Mouse (Mus musculus) spleen, postnatal 14 days (tissue): ENCODE data around the gene Pde12.
A peak's percentile ranks its signal among the peaks of the same experiment; 100 is the strongest.
"Not testable (repeated sequence)": the region's sequence is repeated elsewhere in the genome, so short reads cannot be mapped to it uniquely, and the experiment has no call there.

ENCODE experiments used
- DNase-seq, 2 experiments: peaks; one replicate each; pipeline ENCODE4 v3.0.0; 2021 to 2022; ENCODE audit warnings: low spot score in 2 of 2

Pde12 gene

DNA sequence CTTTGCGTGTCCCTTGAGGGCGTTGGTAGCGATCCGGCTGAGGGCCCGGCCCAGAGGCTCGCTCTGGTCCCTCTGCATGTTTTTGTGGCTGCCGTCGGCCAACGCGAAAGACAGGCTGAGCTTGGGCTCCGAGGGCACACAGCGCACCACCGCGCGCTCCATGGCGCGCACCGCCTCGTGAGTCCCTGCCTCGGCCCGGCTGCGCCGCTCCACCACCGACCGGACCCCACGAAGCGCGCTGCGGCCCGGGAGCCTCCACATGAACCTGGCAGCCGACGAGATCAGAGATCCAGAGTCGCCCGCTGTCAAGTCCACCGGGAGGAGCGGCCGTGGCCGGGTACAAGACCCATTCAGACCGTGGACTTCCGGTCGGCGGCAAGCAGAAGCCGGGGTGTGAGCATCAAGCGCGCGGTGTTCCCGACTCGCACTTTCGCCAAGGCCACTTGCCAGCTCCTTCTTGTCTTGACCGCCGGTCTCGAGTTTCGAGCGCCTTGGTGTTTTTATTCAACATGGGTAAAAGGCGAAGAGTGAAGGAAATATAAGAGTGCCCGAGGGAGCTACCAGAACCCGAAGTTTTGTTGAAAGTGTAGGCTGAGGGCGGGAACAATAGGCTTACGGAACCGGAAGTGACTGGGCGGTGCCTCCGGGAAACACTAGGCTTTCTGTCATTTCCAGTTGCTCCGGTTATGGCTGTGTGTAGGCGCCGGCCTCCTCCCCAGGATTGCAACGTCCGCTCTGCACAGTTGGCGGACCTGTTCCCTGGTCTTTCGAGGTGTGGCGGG, at the start of gene Pde12:
Gene Pde12 (minus strand): TSS at position 592 of the 782 bp plus-strand sequence.
- peak; percentile 69 to 76 for DNase-seq

DNA sequence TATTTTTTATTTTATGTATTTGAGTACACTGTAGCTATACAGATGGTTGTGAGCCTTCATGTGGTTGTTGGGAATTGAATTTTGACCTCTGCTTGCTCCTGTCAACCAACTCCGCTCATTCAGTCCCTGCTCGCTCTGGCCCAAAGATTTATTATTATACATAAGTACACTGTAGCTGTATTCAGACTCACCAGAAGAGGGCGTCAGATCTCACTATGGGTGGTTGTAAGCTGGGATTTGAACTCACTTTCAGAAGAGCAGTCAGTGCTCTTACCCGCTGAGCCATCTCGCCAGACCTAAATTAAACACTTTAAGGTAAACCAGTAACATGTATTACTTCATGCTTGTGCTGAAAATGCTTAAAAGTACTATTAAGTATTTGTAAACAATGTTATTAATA, 35.6 kb upstream of the Pde12 start:
- DNase-seq = not testable (repeated sequence)

DNA sequence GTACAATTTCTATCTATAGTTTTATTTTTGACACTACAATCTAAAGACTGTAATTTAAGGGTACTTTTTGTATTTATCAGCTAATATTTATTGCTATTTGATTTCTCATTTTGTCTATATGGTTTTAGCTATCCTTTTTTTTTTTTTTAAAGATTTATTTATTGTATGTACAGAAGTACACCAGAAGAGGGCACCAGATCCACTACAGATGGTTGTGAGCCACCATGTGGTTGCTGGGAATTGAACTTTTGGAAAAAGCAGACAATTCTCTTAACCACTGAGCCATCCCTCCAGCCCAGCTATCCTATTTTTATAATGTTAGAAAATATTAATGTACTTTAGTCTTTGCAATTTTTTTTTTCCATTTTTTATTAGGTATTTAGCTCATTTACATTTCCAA, 28.2 kb upstream of the Pde12 start:
- no peak for DNase-seq

GRCm38 (mm10) chr14:26692974-26693373, 23.3 kb upstream of the Pde12 start, which contains the start of gene Dnah12:
TSS of gene Dnah12 (plus strand) at chr14:26693274.
- DNase-seq = no peak

DNA sequence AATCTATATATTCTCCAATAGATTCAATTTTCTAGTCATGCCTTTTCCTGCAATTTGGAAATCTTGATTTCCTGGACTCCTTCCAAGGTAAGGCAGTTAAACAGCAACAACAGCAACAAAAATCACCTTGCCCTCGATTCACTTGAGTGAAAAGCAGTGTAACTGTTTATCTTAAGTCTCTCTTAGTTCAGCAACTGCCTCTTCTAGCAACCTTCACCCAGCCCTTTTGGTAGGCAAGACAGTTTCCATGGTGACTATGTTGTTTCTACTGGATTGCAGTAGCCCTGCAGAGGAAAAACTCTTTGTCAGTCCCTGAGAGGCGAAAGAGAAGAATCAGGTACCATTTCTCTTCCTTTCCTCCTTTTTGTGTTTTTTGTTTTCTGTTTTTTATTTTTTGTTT, 21.7 kb upstream of the Pde12 start:
- no peak for DNase-seq

- DNase-seq = no peak
These were observed 21.0 kb upstream of the Pde12 start for GRCm38 (mm10) chr14:26690727-26691126.

DNA sequence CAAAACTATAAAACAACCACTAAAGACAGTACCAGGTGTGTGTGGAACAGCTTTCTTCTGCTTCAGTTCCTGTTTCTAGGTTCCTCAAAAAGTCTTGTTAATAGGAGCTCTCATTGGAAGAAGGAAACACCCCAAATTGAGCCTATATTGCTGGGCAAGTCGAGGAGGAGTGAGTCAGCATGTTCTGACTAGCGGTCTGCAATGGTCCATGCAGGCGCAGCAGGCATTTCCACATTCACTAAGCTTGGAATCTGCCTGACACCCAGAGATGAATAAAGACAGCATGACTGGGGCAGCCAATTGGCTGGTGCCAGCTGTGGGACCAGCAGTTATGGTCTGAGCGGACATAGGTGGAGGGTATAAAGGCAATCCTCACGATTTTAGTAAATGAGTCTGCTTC, 6.1 kb upstream of the Pde12 start:
- DNase-seq = peak in 1 of 2 experiments; percentile 12

- DNase-seq = peak; percentile 22 to 28
These were observed 5.7 kb upstream of the Pde12 start for GRCm38 (mm10) chr14:26675371-26675770.

GRCm38 (mm10) chr14:26674476-26675169, 4.9 kb upstream of the Pde12 start:
- not testable (repeated sequence) for DNase-seq

DNA sequence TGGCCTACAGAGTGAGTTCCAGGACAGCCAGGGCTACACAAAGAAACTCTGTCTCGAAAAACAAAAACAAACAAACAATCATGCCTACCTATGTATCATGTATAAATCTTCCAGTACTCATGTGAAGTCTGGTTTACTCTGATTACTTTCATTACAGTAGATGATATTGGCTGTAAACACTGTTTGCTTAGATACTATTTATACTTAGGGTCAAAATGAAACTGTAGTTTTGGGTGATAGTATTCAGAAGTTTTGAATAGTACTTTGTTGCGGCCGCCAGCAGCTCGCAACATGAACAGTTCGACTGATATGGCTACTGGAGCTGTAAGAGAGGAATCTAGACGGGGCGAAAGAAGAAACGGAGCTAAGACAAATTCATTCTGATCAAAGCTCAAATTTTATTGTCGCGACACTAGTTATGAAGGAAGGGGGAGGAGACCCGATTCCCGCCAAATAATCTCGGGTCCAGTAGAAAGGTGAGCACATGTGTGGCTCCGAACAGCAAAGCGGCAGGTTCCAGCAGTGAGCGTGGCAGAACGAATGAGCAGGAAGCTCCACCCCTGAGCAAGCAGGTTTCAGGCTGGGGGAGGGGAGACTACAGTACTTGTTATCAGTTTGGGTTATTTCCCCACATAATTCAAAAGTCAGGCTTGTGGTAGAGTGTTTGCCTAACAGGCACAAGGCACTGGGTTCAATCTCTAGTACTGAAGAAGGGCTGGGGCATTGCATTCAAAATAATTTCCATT, 2.4 kb upstream of the Pde12 start:
- DNase-seq = not testable (repeated sequence)

DNA sequence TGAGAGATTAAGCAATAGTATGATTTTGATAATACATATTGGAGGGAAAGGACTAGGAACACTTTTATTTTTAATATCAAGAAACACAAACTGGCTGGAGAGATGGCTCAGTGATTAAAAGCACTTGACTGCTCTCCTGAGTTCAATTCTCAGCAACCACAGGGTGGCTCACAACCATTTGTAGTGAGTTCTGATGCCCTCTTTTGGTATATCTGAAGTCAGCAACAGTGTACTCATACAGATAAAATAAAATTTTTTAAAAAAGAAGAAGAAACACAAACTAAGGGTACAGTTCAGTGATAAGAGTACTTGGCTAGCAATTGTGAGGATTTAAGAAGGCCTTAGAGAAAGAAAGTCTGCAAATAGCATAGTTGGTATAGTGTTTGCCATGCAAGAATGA, 1.3 kb upstream of the Pde12 start:
- DNase-seq = no peak

GRCm38 (mm10) chr14:26668371-26669291, 1.1 kb downstream of the Pde12 start:
- peak; percentile 21 to 49 for DNase-seq

- no peak for DNase-seq
These were observed 1.7 kb downstream of the Pde12 start for GRCm38 (mm10) chr14:26667991-26668370.

GRCm38 (mm10) chr14:26663851-26664250, 5.8 kb downstream of the Pde12 start:
- no peak for DNase-seq

DNA sequence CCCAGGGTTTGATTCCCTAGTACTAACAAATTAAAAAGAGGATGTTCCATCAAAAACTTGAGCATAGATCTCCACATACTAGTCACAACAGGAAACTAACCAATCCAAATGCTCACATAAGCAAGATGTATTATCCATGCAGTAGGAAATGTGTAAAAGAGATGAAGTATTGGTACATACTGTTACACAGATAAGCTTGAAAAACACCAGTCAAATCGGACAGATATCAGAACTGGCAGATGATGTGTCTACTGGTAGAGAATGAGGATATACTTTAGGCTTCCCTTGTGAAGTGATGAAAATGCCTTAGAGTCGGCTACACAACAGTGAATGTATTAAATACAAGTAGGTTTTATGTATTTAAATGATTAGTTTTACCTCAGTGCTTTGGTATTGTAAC, 7.2 kb downstream of the Pde12 start:
- DNase-seq = no peak

DNA sequence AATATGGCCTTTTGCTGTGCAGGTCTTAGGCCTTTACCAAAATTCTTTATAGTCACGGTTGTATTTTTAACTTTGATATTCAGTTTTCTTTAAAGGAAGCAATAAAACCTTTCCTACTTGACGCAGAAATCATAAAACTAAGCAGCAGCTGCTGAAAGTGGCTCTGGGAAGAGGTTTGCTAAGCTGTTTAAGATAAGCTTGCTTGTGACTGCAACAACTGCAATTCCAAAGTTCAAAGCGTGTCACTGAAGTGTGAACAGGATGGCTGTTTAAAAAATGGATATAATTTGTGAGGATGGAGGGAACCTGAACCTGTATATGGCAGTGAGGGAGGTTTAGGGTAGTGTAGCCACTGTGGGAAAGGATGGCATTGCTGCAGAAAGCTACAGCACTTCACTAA, 7.7 kb downstream of the Pde12 start:
- no peak for DNase-seq

GRCm38 (mm10) chr14:26660233-26660632, 9.4 kb downstream of the Pde12 start:
- no peak for DNase-seq

DNA sequence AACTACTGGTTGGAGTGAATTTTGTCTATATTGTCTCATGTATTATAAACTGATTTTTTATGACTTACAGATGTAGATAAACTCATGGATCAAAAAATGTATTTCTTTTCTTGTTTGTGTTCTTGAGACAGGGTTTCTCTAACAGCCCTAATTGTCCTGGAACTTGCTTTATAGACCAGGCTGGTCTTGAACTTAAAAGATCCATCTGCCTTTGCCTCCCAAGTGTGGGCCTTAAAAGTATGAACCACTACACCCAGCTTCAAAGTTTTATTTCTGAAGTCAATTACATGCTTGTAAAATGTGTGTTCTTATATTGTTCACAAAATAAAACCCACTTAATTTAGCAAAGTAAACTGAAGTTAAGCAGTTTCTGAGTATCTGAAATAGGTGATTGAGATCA, 11.5 kb downstream of the Pde12 start:
- no peak for DNase-seq

GRCm38 (mm10) chr14:26651901-26652300, 17.8 kb downstream of the Pde12 start:
- no peak for DNase-seq

- no peak for DNase-seq
These were observed 21.9 kb downstream of the Pde12 start for GRCm38 (mm10) chr14:26647811-26648210.

DNA sequence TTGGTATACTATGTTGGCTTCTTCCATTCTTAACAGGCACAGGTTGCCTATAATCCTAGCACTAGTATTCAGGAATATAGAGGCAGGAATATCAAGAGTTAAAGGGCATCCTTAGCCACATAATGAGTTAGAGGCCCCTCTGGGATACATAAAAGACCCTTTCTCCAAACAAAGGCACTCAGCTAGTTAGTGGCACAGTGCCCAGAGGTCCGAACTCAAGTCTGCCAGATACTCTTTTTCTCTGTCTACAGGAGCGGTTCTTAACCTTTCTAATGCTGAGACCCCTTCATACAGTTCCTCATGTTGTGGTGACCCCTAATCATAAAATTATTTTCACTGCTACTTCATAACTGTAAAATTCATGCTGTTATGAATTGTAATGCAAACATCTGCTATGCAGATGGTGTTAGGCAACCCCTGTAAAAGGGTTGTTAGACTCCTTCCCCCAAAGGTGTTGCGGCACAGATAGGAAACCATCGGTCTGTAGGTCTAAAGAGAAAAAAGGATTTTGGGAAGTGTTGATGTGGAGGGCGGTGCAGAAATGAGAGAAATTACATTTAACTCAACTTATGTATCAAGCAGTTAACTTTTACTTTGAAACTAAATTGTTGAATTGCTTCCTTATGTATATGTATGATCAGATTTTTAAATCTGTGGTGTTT, 23.6 kb downstream of the Pde12 start:
- DNase-seq = no peak
